Mouse (Mus musculus): ENCODE data around the gene Dao.

GRCm38 (mm10) chr5:114057129-114057731 is 53.7 kb downstream of the Dao start:
- TF ChIP-seq POLR2A (IDR thresholded peaks at IDR 0.05; ENCODE audit: insufficient read depth, low read depth, low read length), result no peak
- TF ChIP-seq CTCF (IDR thresholded peaks at IDR 0.05; ENCODE audit: insufficient read depth, low read depth, low read length), result no peak
